Mouse (Mus musculus) embryonic facial prominence, embryonic 13.5 days (tissue): ENCODE measurements around the gene Gkap1. TPM values are rescaled to one million over a fixed set of nuclear protein-coding genes. Genes with fewer than 3 reads are reported as not detected.
A peak's percentile ranks its signal among the peaks of the same experiment; 100 is the strongest.

ENCODE experiments used
- ATAC-seq: fragments of 200-750 bp; cut with Nextera tagmentation; 2 replicates; pipeline ENCODE4 v1.8.0; 2017; ENCODE audit warnings: low read depth; ENCODE audit not compliant: insufficient number of reproducible peaks, insufficient read depth, low FRiP score, low TSS enrichment
- H3K27ac ChIP-seq: fragments of 300-500 bp; sonication (generic); 2 replicates; pipeline ENCODE4 v1.5.1; 2015; ENCODE audit warnings: moderate library complexity, mild to moderate bottlenecking, inconsistent platforms
- H3K27me3 ChIP-seq: fragments of 300-500 bp; sonication (generic); 2 replicates; pipeline ENCODE4 v1.6.1; 2015; ENCODE audit warnings: mild to moderate bottlenecking, inconsistent platforms
- H3K36me3 ChIP-seq: fragments of 300-500 bp; sonication (generic); 2 replicates; pipeline ENCODE4 v1.6.1; 2015; ENCODE audit warnings: mild to moderate bottlenecking, inconsistent platforms
- H3K4me1 ChIP-seq: fragments of 300-500 bp; sonication (generic); 2 replicates; pipeline ENCODE4 v1.6.1; 2015; ENCODE audit warnings: inconsistent platforms
- H3K4me2 ChIP-seq: fragments of 300-500 bp; sonication (generic); 2 replicates; pipeline ENCODE4 v1.6.1; 2015; ENCODE audit warnings: moderate library complexity, mild to moderate bottlenecking, inconsistent platforms
- H3K4me3 ChIP-seq: fragments of 300-500 bp; sonication (generic); 2 replicates; pipeline ENCODE4 v1.5.1; 2015; ENCODE audit warnings: mild to moderate bottlenecking, inconsistent platforms
- H3K9ac ChIP-seq: fragments of 300-500 bp; sonication (generic); 2 replicates; pipeline ENCODE4 v1.6.1; 2015; ENCODE audit warnings: mild to moderate bottlenecking, inconsistent platforms
- H3K9me3 ChIP-seq: fragments of 300-500 bp; sonication (generic); 2 replicates; pipeline ENCODE4 v1.6.1; 2016; ENCODE audit warnings: inconsistent platforms
- WGBS: fragments of 180-500 bp; shearing (Covaris S2); methylation state at CpG from one replicate; pipeline ENCODE4 v1.1.7; 2015; ENCODE audit warnings: mixed read lengths; 5-methylcytosine and 5-hydroxymethylcytosine counted together
- polyA plus RNA-seq: library from polyadenylated mRNA; unstranded; fragments of >200 nt; fragmentation: Nextera tagmentation; extraction: Ambion mirVana; gene quantifications from 2 replicates; pipeline ENCODE4 v1.2.1, GENCODE M21; 2015

The Gkap1 gene
- polyA plus RNA-seq = 24.2 and 26.3 TPM in 2 replicates

DNA sequence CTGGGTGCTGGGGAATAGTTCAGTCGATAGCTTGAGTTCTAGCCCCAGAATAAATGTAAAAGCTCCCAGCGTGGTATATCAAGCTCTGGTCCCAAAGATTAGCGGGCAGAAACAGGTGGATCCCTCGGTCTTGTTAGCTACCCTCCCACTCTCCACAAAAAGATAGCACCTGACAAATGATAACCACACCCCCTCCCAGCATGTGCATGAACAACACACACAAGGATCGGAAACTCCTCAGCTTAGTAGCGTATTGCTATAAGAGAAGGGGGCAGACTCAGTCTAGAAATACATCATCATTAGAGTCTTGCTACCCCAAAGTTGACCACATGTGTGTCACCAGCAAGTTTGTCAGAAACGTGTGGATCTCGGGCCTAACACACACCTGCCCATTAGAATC is at the start of gene Gkap1:
Gene Gkap1, minus strand, starts transcription at position 101 of the 400 bp plus-strand sequence.
- peaks cover 14% of the 10 kb centered on the region for H3K4me1 ChIP-seq
- 70% methylated on average over 8 of the region's 8 CpGs for WGBS
- peak within 1 kb of the TSS; percentile 88 for H3K4me3 ChIP-seq
- peak within 1 kb of the TSS; percentile 75 for H3K4me2 ChIP-seq
- ATAC-seq = no peak
- peak within 1 kb of the TSS; percentile 78 for H3K27ac ChIP-seq
- no peaks in the 10 kb centered on the region for H3K36me3 ChIP-seq
- peaks cover 19% of the 10 kb centered on the region for H3K27me3 ChIP-seq
- H3K9me3 ChIP-seq = no peaks in the 10 kb centered on the region
- peak within 1 kb of the TSS; percentile 84 for H3K9ac ChIP-seq

DNA sequence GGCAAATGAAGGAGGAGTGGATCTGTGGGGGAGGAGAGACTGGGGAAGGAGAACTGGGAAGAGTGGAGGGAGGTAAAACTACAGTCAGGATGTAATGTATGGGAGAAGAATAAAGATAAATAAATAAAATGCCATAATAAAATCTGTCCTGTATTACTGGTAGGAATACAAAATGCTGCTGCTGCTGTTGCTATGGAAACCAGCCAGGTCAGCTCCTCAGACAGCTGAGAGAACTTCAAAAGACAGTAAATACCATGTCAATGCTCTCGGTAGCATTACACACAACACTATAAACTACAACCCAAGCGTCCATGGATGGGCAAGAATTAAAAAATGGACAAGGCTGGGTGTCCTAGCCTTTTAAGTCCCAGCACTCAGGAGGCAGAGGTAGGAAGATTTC is 42.3 kb upstream of the Gkap1 start:
- 49% methylated on average over 2 of the region's 2 CpGs for WGBS
- Histone ChIP-seq H3K4me2 (no peak overlapping the region), H3K4me1 (no peaks in the 10 kb centered on the region), H3K36me3 (no peaks in the 10 kb centered on the region), H3K27me3 (no peaks in the 10 kb centered on the region), H3K27ac (no peak overlapping the region), H3K9me3 (no peaks in the 10 kb centered on the region), H3K9ac (no peak overlapping the region), H3K4me3 (no peak overlapping the region)
- ATAC-seq = no peak

DNA sequence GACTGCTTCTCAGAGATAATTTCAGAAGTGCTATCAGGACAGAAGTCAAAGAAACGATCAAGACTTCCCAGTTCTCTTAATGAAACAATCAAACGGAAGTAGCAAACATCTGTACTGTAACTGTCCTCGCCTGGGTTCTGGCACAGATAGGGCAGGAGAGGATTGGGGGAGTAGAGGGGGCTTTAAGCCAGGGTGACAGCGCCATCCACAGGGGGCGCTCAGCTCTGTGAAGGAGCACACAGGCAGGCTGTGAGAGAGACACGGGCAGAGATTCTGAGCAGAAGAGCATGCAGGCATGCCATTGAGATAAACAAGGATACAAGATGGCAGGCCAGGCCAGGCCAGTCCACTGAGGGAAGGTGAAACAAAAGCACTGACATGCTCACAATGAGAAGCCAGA is 39.5 kb upstream of the Gkap1 start:
- Histone ChIP-seq H3K27me3 (no peaks in the 10 kb centered on the region), H3K4me2 (no peak overlapping the region), H3K27ac (no peak overlapping the region), H3K9me3 (no peaks in the 10 kb centered on the region), H3K4me3 (no peak overlapping the region), H3K36me3 (no peaks in the 10 kb centered on the region), H3K9ac (no peak overlapping the region), H3K4me1 (no peaks in the 10 kb centered on the region)
- no peak for ATAC-seq
- 58% methylated on average over 6 of the region's 6 CpGs for WGBS

DNA sequence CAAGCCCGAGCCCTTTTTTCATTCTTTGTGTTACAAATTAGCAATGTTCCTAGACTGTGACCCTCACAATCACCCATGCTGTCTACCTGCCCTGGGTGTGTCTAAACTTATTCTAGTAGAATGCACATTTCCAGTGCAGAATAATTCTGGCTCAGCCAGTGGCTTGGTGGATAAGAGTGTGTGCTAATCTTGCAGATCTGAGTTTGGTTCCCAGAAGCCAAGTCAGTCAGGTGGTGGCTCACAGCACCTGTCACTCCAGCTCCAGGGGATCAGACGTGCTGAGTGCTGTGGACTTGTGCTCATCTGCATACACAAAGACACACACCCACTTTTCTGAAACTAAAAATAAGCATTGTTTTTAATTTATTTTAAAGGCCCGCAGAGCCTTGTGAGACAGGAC is 38.3 kb upstream of the Gkap1 start:
- no peak overlapping the region for H3K9ac ChIP-seq
- H3K27ac ChIP-seq = no peak overlapping the region
- WGBS = 67% methylated on average over 3 of the region's 3 CpGs
- no peak for ATAC-seq
- no peaks in the 10 kb centered on the region for H3K27me3 ChIP-seq
- no peaks in the 10 kb centered on the region for H3K4me1 ChIP-seq
- no peaks in the 10 kb centered on the region for H3K36me3 ChIP-seq
- H3K4me3 ChIP-seq = no peak overlapping the region
- no peaks in the 10 kb centered on the region for H3K9me3 ChIP-seq
- H3K4me2 ChIP-seq = no peak overlapping the region

DNA sequence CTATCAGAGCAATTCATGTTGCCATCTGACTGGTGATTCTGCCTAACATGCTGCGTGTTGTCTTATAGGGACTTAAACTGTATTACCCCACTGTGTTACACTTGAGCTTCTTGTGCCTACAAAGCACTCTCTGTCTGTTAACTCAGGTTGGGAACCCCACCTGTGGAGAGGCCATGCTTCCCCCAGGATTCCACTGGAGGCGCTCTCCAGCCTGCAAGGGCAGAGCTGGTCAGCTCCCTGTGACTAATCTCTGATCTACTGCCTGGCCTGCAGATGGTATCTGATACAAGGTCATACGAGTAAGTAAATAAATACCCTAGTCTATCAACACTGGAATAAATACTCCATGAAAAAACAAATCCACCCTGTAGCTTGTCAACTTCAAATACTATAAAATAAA is 35.9 kb upstream of the Gkap1 start:
- no peak overlapping the region for H3K9ac ChIP-seq
- no peak overlapping the region for H3K27ac ChIP-seq
- H3K4me1 ChIP-seq = no peaks in the 10 kb centered on the region
- H3K27me3 ChIP-seq = no peaks in the 10 kb centered on the region
- no peak for ATAC-seq
- 39% methylated on average over 3 of the region's 3 CpGs for WGBS
- H3K4me2 ChIP-seq = no peak overlapping the region
- no peaks in the 10 kb centered on the region for H3K36me3 ChIP-seq
- no peaks in the 10 kb centered on the region for H3K9me3 ChIP-seq
- H3K4me3 ChIP-seq = no peak overlapping the region

DNA sequence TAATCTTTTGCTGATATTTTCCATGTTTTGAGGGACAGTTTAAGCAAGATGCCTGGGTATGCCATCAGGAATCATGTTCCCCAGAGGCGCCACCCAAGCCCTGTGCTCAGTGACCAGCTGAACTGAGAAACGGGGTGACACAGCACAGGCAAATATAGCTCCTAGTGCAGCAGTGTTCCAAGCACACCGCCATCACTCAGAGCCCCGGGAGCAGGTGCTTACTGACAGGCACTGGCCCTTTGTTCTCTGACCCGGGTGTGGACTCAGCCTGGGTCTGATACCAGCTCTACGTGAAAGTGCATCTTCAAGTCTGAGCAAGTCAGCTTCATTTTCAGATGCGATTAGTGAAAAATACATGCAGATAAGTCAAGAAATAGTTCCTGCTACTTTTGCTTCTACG is 34.0 kb upstream of the Gkap1 start:
- Histone ChIP-seq H3K9ac (no peak overlapping the region), H3K27me3 (no peaks in the 10 kb centered on the region), H3K4me2 (no peak overlapping the region), H3K4me1 (no peaks in the 10 kb centered on the region; the same call in 1 of the 2 replicates), H3K9me3 (no peaks in the 10 kb centered on the region), H3K27ac (no peak overlapping the region), H3K36me3 (no peaks in the 10 kb centered on the region), H3K4me3 (no peak overlapping the region)
- ATAC-seq = no peak
- 70% methylated on average over 8 of the region's 8 CpGs for WGBS

DNA sequence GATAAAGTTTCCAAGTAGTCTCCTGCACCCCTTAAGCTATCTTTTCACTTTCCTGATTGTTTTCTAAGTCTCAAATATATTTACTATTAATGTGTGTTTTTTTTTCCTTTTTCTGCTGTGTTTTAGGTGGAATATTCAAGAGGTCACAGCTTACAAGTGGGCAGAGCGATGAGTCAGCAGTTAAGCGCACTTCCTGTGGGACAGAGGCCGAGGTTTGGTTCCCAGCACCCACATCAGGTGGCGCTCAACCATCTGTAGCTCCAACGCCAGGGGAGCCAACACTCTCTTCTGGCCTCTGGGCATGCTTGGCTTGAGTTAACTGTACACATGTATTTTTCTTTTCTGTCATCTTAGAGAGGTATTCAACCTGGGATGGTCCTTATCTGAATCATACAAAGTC is 32.0 kb upstream of the Gkap1 start:
- Histone ChIP-seq H3K9me3 (no peaks in the 10 kb centered on the region), H3K27me3 (no peaks in the 10 kb centered on the region), H3K36me3 (no peaks in the 10 kb centered on the region), H3K9ac (no peak overlapping the region), H3K4me1 (no peaks in the 10 kb centered on the region; the same call in 1 of the 2 replicates), H3K4me2 (no peak overlapping the region), H3K4me3 (no peak overlapping the region), H3K27ac (no peak overlapping the region)
- no peak for ATAC-seq
- WGBS = 84% methylated on average over 5 of the region's 5 CpGs

DNA sequence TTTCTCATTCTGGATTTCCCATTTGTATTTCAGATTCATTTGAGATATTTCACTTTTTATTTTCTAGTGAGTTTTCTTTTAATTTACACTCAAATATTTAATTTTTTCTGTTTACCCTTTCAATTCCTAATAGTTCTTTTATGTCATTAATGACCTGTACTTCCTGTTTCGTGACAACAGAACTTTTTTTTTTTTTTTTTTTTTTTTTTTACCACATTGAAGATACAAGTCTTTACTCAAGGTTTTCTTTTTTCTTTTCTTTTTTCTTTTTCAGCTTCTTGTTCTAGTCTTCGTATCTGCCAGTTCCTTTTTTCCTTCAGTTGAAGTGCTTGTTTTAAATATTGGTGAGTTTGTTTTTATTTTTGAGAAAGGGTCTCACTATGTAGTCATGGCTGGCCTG is 29.7 kb upstream of the Gkap1 start:
- ATAC-seq = no peak
- 89% methylated on average over 2 of the region's 2 CpGs for WGBS
- Histone ChIP-seq H3K4me3 (no peak overlapping the region), H3K36me3 (no peaks in the 10 kb centered on the region), H3K27ac (no peak overlapping the region), H3K9ac (no peak overlapping the region), H3K9me3 (no peaks in the 10 kb centered on the region), H3K4me2 (no peak overlapping the region), H3K4me1 (no peaks in the 10 kb centered on the region; the same call in 1 of the 2 replicates), H3K27me3 (no peaks in the 10 kb centered on the region)

DNA sequence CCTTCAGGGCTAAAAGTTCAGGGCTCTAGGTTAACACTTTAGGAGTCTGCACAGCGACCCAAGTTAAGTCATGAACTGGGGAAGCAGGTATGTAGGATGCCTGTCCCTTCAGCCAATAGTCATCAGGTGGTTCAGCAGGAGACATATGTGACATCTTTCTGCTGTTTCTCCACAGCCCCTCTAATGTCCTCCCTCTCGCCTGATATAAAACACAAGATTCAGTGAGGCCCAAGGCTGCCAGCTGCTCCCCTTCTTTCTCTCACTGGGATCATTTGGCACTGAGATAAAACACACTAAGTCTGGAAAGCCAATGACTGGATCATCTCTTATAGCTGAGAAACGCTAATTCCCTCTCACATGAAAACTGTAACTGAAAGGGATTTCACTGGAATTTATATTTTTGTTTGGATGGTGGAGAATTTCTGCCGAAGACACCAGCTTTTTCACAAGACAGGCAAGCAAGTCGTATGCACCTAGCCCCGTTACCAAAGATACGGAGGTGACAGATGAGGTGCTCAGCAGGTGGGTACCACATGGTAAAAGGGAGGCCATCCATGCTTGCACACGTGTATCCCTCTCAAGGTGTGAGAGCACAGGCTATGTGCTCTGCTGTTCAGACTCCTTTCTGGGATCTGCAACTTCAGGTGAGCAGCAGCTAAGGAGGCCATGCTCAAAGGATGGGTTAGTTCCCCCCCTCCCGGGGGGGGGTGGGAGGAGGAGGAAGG is 27.1 kb upstream of the Gkap1 start:
- H3K36me3 ChIP-seq = no peaks in the 10 kb centered on the region
- no peak overlapping the region for H3K4me2 ChIP-seq
- 84% methylated on average over 9 of the region's 9 CpGs for WGBS
- no peaks in the 10 kb centered on the region for H3K27me3 ChIP-seq
- no peak overlapping the region for H3K9ac ChIP-seq
- H3K4me3 ChIP-seq = no peak overlapping the region
- no peaks in the 10 kb centered on the region; the same call in 1 of the 2 replicates for H3K4me1 ChIP-seq
- no peak for ATAC-seq
- H3K27ac ChIP-seq = no peak overlapping the region
- H3K9me3 ChIP-seq = no peaks in the 10 kb centered on the region

DNA sequence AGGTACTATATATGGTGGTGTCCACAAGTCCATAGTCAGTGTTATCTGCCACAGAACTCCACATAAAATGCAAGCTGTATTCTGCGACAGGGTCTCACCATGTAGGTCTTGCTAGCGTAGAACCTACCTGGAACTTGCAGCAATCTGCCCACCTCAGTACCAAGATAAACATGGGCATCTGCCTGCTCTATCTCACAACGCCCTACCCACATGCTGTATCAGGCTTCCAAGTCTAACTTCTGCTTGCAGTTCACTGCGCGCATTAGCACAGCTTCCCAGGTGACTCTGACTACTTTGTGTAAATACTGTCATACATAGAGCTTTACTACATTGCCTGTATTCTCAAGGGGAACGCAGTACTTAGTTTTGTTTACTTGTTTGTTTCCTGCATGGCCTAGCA is 26.5 kb upstream of the Gkap1 start:
- no peak for ATAC-seq
- Histone ChIP-seq H3K4me2 (no peak overlapping the region), H3K4me1 (no peaks in the 10 kb centered on the region; the same call in 1 of the 2 replicates), H3K9ac (no peak overlapping the region), H3K27me3 (no peaks in the 10 kb centered on the region), H3K27ac (no peak overlapping the region), H3K9me3 (no peaks in the 10 kb centered on the region), H3K36me3 (no peaks in the 10 kb centered on the region), H3K4me3 (no peak overlapping the region)
- 92% methylated on average over 6 of the region's 6 CpGs for WGBS

DNA sequence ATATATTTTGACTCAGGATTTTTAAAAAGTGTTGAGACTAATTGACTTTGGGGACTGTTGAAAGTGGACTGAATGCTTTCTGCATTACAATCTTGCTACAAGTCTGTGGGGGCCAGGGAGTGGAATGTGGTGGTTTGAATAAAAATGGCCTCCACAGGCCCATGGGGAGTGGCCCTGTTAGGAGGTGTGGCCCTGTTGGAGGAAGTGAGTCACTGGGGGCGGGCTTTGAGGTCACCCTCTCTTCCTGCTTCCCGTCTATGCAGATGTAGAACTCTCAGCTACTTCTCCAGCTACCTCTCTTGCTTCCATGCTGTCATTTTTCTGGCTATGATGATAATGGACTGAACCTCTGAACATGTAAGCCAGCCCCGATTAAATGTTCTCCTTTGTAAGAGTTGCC is 23.3 kb upstream of the Gkap1 start:
- H3K27me3 ChIP-seq = no peaks in the 10 kb centered on the region
- no peak for ATAC-seq
- no peaks in the 10 kb centered on the region for H3K9me3 ChIP-seq
- H3K4me3 ChIP-seq = no peak overlapping the region
- H3K4me1 ChIP-seq = no peaks in the 10 kb centered on the region
- no peaks in the 10 kb centered on the region for H3K36me3 ChIP-seq
- H3K9ac ChIP-seq = no peak overlapping the region
- WGBS = 85% methylated on average over 3 of the region's 3 CpGs
- H3K4me2 ChIP-seq = no peak overlapping the region
- no peak overlapping the region for H3K27ac ChIP-seq

DNA sequence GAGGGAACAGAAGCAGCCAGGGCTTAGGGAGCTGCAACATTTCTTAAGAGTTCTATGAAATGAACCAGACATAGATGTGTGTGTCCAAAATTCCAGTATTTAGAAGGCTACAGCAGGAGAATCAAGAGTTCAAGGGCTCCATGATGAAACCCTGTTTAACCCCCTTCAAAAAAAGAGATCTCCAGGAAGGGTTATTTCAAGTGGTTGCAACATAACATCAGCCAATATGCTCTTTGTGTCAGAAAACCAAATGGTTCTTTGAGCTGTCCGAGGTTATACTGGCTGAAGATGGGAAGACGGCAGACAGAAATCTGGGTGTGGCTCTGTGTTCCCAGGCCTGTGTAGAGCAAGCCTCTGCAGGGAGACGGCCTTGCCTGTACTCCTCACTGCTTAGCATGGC is 20.1 kb upstream of the Gkap1 start:
- no peak overlapping the region for H3K4me3 ChIP-seq
- no peaks in the 10 kb centered on the region for H3K27me3 ChIP-seq
- no peaks in the 10 kb centered on the region for H3K9me3 ChIP-seq
- H3K27ac ChIP-seq = no peak overlapping the region
- no peak overlapping the region for H3K9ac ChIP-seq
- no peak overlapping the region for H3K4me2 ChIP-seq
- no peak for ATAC-seq
- 0 out of 2 replicates have a peak, but pooled peaks cover 3% of the 10 kb centered on the region for H3K4me1 ChIP-seq
- 54% methylated on average over 3 of the region's 3 CpGs for WGBS
- H3K36me3 ChIP-seq = no peaks in the 10 kb centered on the region
